Mouse (Mus musculus) heart, postnatal 36 days (tissue): ENCODE results near the gene Fdx1l. TPM values are rescaled to one million over a fixed set of nuclear protein-coding genes. Genes with fewer than 3 reads are reported as not detected.
"Not testable (repeated sequence)": the region's sequence is repeated elsewhere in the genome, so short reads cannot be mapped to it uniquely, and the experiment has no call there.

Source experiments
- DNase-seq, 2 experiments: peaks; one replicate each; pipeline ENCODE4 v3.0.0; 2021 to 2022
- intact Hi-C: fragments of 180-260 bp; cut with DNase I; formaldehyde crosslinking; loops from one replicate; pipeline ENCODE4 v1.15.1; 2025
- total RNA-seq, 2 experiments: library from RNA; stranded (reverse); gene quantifications; 2 replicates each; pipeline ENCODE4 v1.2.3; 2021

Gene Fdx1l
- total RNA-seq, 2 experiments from 2014 or later, result 34.7 to 38.7 TPM

DNA sequence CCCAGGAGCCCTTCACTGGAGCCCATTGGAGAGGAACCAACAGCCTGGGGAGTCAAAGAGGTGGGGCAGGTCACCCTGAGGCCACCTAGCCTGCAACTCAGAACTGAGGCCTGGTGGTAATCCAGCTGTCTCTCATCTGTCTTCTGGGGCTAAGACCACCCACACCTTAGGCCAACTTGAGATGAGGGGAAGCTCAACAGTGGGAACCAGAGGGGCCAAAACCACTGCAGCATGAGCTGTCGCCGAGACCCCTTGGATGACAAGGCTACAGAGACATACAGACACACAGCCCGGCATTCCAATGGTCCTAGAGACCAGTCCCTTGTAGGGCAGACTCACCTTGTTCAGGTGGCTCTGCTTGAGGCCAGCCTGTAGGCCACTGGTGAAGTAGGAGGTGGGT, 2.2 kb upstream of the Fdx1l start:
- intact Hi-C loops, result no loop called here
- no peak for DNase-seq

DNA sequence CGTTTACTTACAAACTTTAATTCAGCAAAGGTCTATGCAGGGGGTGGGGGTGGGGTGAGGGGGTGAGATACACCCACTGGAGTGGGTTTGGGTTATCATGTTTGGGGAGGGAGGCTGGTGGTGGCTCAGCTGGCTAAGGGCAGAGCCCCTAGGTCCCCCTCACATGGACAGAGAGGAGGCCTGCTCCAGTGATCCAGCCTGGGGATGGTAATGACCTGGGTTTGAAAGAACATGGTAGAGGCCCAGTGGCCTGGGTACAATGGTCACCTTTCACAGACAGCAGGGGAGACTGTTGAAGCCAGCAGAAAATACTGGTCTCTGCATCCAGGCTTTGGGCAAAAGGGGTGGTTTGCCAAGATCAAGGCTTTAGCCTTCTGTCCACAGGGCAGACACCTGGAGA, 759 bp upstream of the Fdx1l start:
- no peak for DNase-seq
- intact Hi-C loops, result no loop called here

DNA sequence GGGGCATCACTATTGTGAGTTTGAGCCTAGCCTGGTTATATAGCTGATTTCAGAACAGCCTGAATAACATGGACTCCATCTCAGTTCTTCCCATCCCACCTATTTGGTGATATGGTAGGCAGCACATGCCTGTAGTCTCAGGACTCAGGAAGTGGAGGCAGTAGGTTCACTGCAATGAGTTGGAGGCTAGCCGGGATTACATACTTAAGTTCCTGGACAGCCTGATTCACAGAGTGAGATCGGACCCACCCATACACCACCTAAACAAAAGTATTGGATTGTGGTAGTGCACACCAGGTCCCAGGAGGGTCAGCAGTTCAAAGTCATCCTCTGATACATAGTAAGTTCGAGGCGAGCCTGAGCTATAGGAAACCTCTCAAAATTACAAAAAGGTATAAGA, 773 bp downstream of the Fdx1l start:
- intact Hi-C loops, result loop anchor here (2.0 kb wide), 1 partner anchor 64 kb away; no protein-coding TSS in a partner anchor
- DNase-seq, result no peak

DNA sequence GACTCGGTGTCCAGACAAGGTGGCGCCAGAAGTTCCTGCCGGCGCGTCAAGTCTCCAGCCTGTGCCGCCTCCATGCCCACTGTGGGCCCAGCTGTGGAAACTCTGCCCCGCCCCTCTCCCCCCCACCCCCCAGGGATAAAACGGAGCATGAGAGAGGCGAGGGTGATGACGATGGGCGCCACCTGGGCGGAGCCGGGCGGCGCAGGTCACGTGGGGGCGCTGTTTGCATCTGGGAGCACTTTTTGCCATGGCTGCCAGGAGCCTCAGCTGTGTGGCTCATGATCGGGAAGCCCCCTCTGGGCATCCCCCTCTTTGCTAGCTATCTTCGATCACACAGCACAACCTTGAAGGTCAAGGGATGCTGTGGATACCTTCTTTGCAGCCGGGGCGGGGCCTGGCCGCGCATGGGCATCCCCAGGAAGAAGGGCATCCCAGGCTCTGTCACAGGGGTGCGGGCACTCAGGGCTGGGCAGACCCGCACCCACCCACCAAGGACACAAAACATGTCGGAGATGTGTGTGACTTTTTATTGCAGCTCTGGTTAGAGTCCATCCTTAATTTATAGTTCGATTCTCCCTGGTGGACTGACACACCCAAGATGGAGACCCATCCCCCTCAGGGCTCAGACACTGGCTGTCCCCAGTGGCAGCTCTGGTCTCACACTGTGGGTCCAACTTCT, 6.3 kb downstream of the Fdx1l start, which contains the start of gene Zglp1:
TSS of gene Zglp1 (minus strand) at position 88 of the 679 bp plus-strand sequence.
- intact Hi-C loops, result no loop called here

DNA sequence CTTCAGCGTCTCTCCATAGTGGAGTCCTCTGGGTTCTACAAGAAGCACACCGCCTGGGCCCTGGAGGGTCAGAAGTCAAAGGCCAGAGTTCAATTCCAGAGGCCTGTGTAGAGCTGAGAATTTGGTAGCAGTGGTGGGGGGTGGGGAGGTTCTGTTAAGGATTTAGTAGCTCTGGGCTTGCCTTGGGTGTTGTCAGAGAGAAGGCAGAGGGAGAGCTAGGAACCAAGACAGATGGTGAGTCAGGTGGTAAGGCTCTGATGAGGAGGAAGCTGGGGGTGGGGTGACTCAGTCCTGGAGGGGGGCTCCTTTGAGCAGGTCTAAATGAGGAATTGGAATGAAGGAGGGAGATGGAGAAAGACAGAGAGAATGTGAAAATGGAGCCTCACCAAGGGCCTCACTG, 10.5 kb downstream of the Fdx1l start:
- intact Hi-C loops, result no loop called here
- no peak for DNase-seq

More for the DNA sequence above, 6.3 kb downstream of the Fdx1l start, which contains the start of gene Zglp1:
- DNase-seq, result no peak

DNA sequence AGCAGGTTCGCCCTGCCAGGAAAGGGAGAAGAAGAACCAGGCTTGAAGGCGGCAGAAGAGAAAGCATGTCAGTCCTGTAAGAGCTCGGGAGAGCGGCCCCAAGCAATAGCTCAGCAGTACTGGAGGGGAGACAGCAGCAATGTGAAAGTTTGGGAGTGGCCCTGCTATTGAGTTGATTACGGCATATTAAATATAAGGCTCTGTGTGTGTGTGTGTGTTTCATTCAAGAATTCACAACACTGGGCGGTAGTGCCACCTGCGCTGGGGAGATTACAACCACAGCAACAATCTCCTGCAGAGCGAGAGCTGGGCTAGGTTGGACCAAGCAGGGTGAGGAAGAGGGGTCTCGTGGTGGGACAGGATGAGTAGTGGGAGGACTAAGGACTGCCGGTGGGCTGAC, 21.8 kb downstream of the Fdx1l start:
- no peak for DNase-seq
- intact Hi-C loops, result no loop called here

DNA sequence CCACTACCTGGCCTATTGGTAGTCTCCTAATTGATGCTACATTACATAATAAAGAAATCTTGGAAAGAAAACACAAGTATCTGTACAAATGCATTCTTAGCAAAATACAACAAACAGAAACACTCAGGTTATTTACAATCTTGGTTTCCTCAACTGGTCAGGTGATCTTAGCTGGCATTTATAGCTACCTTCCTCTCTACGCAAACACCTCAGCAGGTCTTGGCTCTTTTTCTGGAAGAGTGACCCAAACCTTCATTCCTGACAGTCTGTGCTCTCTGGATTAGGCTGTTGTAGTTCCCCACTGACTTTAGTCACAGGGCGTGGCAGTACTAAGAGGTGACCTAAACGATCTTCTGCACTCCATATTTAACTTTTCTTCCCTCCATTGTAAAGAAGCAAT, 28.2 kb downstream of the Fdx1l start:
- no peak for DNase-seq
- intact Hi-C loops, result no loop called here

DNA sequence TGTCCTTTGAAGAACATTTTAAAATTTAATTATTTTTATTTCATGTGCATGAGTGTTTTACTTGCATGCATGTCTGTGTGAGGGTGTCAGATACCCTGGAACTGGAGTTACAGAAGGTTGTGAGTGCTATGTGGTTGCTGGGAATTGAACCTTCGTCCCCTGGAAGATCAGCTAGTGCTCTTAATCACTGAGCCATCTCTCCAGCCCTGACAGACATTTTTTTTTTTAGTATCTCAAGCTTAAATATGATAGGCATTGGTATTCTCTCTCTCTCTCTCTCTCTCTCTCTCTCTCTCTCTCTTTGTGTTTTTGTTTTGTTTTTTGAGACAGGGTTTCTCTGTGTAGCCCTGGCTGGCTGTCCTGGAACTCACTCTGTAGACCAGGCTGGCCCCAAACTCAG, 28.6 kb downstream of the Fdx1l start:
- DNase-seq, intact Hi-C loops: not testable (repeated sequence)

DNA sequence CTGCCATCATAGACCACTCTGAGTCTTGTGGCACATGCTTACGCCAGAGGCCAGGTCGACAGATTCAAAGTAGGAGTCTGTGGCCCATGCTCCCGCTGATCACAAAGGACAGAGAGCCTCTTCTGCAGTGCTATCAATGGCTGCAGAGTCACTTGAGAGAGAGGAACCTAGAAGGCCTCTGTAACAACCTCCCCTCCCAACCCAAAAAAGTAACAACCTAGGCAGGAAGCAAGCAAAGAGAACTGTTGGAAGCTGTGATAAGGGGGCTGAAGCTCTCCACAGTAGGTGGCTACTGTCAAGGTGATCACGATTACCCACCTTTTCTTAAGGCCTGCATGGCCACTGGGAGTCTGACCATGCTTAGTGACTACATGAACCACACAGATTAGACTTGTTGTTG, 29.9 kb downstream of the Fdx1l start:
- intact Hi-C loops, result no loop called here

DNA sequence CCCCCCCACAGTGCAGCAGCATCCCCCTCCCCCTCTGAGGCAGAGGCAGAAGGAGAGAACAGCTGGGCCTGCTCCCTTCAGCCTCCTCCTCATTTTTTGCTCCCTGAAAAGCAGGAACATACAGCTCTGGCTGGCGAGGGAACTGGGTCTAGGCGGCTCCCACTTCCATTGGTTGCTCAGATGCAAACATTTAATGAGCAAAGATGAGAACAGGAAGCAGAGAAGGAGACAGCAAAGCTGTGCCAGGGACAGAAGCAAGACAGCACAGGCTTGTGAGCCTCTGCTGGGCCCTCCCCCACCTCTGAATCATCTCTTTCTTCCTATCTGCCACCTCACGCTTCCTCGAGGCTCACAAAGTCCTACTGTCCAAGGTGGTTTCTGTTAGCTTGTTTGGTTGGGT, 32.1 kb downstream of the Fdx1l start:
- intact Hi-C loops, result no loop called here
- DNase-seq, result no peak

More for the DNA sequence above, 29.9 kb downstream of the Fdx1l start:
- no peak for DNase-seq

DNA sequence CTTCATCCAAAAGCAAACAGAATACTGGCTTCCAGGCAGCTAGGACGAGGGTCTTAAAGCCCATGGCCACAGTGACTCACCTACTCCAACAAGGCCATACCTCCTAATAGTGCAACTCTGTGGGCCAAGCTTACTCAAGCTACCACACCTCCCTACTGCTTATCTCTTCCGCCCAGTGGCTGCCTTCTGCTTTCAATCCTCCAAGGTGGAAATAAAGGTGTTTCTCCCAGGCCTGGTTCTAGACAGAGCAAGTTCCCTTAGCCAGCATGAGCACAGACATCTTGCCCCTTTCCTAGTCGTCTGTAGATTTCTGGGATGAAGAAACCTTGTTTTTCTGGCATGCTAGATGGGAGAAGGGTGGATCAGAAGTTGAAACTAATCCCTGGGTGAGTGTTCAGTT, 33.6 kb downstream of the Fdx1l start:
- intact Hi-C loops, result no loop called here
- no peak for DNase-seq

DNA sequence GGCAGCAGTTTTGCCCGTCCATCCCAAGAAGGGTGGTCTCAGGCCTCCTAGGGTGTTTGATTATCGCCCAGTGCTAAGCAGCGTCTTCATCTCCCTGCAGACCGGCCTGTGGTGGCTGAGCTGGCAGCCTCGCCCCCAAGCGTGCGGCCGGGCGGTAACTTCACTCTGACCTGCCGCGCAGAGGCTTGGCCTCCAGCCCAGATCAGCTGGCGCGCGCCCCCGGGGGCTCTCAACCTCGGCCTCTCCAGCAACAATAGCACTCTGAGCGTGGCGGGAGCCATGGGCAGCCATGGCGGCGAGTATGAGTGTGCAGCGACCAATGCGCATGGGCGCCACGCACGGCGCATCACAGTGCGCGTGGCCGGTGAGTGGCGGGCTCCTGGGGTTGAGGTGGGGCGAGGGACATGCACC, 35.9 kb downstream of the Fdx1l start:
- intact Hi-C loops, result no loop called here

DNA sequence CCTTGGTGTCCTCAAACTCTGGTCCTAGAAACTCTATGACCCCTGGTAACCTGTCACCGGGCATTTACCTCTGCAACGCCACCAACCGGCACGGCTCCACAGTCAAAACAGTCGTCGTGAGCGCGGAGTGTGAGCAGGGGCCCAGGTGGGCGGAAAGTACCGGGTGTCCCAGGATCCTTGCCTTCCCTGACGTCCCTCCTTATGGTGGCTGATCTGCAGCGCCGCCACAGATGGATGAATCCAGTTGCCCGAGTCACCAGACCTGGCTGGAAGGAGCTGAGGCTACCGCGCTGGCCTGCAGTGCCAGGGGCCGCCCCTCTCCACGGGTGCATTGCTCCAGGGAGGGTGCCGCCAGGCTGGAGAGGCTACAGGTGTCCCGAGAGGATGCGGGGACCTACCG, 36.7 kb downstream of the Fdx1l start:
- intact Hi-C loops, result no loop called here
- DNase-seq, result no peak

More for the DNA sequence above, 35.9 kb downstream of the Fdx1l start:
- no peak for DNase-seq

DNA sequence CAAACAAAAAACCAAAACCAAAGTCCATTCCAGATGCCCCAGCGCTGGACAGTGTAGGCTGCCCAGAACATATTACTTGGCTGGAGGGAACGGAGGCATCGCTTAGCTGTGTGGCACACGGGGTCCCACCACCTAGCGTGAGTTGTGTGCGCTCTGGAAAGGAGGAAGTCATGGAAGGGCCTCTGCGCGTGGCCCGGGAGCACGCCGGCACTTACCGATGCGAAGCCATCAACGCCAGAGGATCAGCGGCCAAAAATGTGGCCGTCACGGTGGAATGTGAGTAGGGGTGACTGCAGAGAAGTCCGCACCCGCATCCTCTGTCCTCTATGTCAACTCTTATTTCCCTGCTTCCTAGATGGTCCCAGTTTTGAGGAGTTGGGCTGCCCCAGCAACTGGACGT, 37.3 kb downstream of the Fdx1l start:
- DNase-seq, result no peak
- intact Hi-C loops, result no loop called here

DNA sequence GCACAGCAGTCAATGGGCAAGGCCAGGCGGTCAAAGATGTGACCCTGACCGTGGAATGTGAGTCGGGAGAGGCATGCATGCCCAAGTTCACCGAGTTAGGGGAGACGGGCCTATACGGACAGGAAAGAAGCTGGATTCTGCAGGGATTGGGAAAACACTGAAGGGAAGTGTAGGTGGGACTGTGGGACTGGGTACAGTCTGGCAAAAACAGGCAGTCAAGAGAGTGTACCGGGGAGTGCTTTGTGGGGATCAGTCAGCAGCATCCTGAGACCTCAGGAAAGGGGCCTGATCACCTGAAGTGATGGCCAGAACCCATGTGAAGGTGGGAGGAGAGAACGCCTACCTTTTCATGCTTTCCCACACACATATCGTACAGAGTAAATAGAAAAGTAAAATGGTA, 37.8 kb downstream of the Fdx1l start:
- no peak for DNase-seq
- intact Hi-C loops, result no loop called here

DNA sequence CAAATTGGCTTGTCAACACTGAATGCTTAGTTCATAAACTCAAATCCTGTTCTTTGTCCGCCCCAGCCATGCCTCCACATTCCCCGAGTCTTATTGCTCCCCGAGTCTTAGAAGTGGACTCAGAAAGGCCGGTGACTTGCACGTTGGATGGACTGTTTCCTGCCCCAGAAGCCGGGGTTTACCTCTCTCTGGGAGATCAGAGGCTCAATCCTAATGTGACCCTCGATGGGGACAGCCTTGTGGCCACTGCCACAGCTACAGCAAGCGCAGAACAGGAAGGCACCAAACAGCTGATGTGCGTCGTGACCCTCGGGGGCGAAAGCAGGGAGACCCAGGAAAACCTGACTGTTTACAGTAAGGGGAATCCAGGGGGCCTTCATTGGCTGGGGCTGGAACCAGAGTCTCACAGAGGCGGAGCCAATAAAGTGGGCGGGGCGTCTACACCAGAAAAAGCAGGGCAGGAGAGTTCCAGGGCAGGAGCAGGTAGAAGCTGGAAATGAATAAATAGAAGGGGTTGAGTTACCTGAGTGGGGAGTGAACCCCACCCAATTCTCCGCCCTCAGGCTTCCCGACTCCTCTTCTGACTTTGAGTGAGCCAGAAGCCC, 38.8 kb downstream of the Fdx1l start:
- intact Hi-C loops, result loop anchor here (5.0 kb wide), 1 partner anchor 58 kb away; the partner anchor contains the start of genes Gm38431 and Raver1
- no peak for DNase-seq

DNA sequence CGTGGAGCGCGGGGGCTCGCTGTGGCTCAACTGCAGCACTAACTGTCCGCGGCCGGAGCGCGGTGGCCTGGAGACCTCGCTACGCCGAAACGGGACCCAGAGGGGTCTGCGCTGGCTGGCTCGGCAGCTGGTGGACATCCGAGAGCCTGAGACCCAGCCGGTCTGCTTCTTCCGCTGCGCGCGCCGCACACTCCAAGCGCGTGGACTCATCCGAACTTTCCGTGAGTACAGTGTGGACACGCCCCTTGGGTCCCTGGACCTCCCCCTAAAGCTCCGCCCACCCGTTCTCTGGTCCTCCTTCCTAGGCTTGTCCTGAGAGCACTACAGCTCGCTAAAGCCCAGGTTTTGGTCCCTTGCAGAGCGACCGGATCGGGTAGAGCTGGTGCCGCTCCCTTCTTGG, 40.3 kb downstream of the Fdx1l start:
- intact Hi-C loops, result loop anchor here (5.0 kb wide), 1 partner anchor 59 kb away; the partner anchor contains the start of genes Gm38431 and Raver1
- DNase-seq, result peak; percentile 82 to 85

DNA sequence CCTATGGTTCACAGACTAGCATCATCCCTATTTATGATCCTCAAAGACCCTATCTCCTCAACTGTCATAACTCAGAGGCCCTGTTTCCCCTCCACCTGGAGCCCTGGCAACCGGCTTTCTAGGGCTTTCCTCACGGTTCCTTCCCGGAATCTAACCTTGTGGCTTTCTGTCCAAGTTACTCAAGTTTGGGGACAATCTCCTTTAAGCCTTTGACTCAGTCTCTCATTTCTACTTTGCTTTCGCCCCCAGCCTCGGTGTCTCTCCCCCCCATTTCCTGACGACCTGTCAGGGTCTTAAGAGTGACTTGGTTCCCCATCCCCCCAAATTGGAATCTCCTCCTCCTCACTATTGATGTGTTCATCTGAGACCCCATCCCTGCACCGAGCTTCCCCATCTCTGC, 40.9 kb downstream of the Fdx1l start:
- DNase-seq, result no peak
- intact Hi-C loops, result loop anchor here (5.0 kb wide), 1 partner anchor 60 kb away; the partner anchor contains the start of genes Gm38431 and Raver1

DNA sequence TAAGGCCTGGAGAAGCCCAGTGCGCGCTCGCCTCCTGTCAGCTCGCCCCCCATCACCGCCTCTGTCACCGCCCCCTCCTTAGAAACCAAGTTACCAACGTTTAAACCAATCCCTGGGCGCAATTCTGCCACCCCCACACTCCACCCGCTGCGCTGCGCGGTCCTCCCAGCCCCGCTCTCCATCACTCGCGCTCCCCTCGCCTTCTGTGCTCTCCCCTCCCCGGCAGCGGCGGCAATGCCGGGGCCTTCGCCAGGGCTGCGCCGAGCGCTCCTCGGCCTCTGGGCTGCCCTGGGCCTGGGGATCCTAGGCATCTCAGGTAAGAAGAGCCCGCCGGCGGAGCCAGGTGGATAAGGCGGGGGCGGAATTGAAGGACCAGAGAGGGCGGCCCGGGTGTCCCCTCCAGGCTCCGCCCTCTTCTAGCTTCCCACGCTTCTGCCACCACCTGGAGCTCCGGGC, 41.5 kb downstream of the Fdx1l start, which contains the start of gene Icam5:
TSS of gene Icam5 (plus strand) at position 178 of the 456 bp plus-strand sequence.
- DNase-seq, result no peak

DNA sequence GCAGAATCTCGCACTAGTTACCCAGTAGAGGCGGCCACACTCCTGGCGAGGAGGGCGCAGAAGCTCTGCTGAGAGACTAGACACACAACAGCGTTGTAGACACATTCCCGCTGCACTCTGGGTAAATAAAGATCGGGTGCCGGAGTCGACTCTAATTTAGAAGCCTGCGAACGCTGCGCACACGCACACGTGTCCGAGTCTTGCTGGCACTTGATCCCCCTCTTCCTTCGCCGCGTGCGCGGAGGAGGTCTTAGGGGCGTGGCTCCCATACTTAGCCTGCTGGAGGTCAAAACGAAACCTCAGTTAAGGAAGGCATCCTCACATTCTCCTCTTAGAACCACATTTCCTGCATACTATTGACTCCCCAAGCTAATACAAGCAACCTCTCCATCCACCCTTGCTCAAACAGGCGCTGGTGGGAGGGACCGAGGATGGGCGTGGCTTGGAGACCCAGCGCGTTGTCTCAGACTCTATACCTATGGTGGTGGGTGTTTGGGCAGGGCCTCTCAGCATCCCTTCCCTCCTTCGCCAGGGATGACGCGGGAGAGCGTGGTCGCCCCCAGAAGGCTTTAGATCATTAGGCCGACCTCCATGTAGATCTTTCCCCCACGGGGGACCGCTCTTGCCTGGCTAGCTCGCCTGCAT, 42.0 kb downstream of the Fdx1l start:
- peak; percentile 59 to 71 for DNase-seq
- intact Hi-C loops, result loop anchor here (2.0 to 5.0 kb wide), 2 partner anchors 61 to 105 kb away; partner anchors contain the start of genes Gm38431 and Raver1

More for the DNA sequence above, 41.5 kb downstream of the Fdx1l start, which contains the start of gene Icam5:
- intact Hi-C loops, result loop anchor here (2.0 to 5.0 kb wide), 2 partner anchors 60 to 105 kb away; partner anchors contain the start of genes Gm38431 and Raver1

DNA sequence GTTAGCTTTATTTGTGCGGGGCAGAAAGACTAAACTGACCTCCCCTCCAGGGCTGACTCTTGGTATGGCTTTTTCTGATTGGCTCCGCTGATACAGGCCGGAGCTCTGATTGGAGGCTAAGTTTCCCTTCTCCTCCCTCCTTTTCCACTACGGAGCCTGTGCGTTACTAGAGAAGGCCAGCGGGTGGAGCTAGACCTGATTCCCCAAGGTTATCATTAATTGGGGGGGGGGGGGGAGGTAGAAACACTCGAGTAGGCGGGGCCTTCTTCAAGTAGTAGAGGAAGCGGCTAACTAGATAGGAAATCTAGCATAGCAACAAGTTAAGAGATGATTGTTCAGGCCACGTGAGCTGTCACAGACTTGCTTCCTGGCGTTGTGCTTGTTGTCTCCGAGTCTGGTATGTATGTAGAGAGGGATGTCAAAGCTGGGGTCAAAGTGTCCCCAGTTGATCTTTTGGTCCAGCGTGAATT, 42.6 kb downstream of the Fdx1l start:
- intact Hi-C loops, result loop anchor here (2.0 to 5.0 kb wide), 2 partner anchors 61 to 106 kb away; partner anchors contain the start of genes Gm38431 and Raver1
- DNase-seq, result peak; percentile 80 to 86
